Mouse (Mus musculus) intestine, postnatal 0 days (tissue): ENCODE data around the gene Chchd6. TPM values are rescaled to one million over a fixed set of nuclear protein-coding genes. Genes with fewer than 3 reads are reported as not detected.

Source experiments
- ATAC-seq: fragments of 200-750 bp; cut with Nextera tagmentation; 2 replicates; pipeline ENCODE4 v1.8.0; 2017; ENCODE audit warnings: mild to moderate bottlenecking, moderate TSS enrichment, moderate library complexity
- H3K27ac ChIP-seq: fragments of 300-500 bp; sonication (generic); 2 replicates; pipeline ENCODE4 v1.5.1; 2014; ENCODE audit warnings: mild to moderate bottlenecking, low read depth, low read length, moderate library complexity
- H3K27me3 ChIP-seq: fragments of 300-500 bp; sonication (generic); replicated peaks from 2 replicates; pipeline ENCODE4 v1.6.1; 2014; ENCODE audit warnings: low read length, mixed read lengths; ENCODE audit not compliant: control insufficient read depth, insufficient read depth
- H3K36me3 ChIP-seq: fragments of 300-500 bp; sonication (generic); 2 replicates; pipeline ENCODE4 v1.6.1; 2014; ENCODE audit warnings: mild to moderate bottlenecking, moderate library complexity; ENCODE audit not compliant: control insufficient read depth, insufficient read depth
- H3K4me1 ChIP-seq: fragments of 300-500 bp; sonication (generic); replicated peaks from 2 replicates; pipeline ENCODE4 v1.6.1; 2014; ENCODE audit warnings: antibody characterized with exemption, low read length, mixed read lengths; ENCODE audit not compliant: control insufficient read depth, insufficient read depth
- H3K4me2 ChIP-seq: fragments of 300-500 bp; sonication (generic); replicated peaks from 2 replicates; pipeline ENCODE4 v1.6.1; 2014; ENCODE audit warnings: low read depth, mild to moderate bottlenecking, moderate library complexity
- H3K4me3 ChIP-seq: fragments of 300-500 bp; sonication (generic); 2 replicates; pipeline ENCODE4 v1.5.1; 2014; ENCODE audit warnings: low read depth, low read length
- H3K9ac ChIP-seq: fragments of 300-500 bp; sonication (generic); 2 replicates; pipeline ENCODE4 v1.6.1; 2014; ENCODE audit warnings: mild to moderate bottlenecking, low read depth, low read length
- H3K9me3 ChIP-seq: fragments of 300-500 bp; sonication (generic); 2 replicates; pipeline ENCODE4 v1.6.1; 2016; ENCODE audit warnings: mixed run types; ENCODE audit not compliant: control insufficient read depth
- CTCF ChIP-seq: sonication (generic); IDR thresholded peaks from 2 replicates; pipeline ENCODE4 v1.5.1; 2016; ENCODE audit warnings: low read depth, mild to moderate bottlenecking, control low read depth, antibody characterized with exemption, moderate library complexity
- WGBS: fragments of 180-500 bp; shearing (Covaris S2); extraction: QIAGEN DNeasy Blood & Tissue Kit; methylation state at CpG from one replicate; pipeline ENCODE4 v1.1.7; 2014; 5-methylcytosine and 5-hydroxymethylcytosine counted together
- polyA plus RNA-seq: library from polyadenylated mRNA; unstranded; fragments of >200 nt; fragmentation: Nextera tagmentation; extraction: Ambion mirVana; gene quantifications from 2 replicates; pipeline ENCODE4 v1.2.1, GENCODE M21; 2015

The Chchd6 gene
- polyA plus RNA-seq, 1 experiment from 2014 or later = 15.5 TPM

DNA sequence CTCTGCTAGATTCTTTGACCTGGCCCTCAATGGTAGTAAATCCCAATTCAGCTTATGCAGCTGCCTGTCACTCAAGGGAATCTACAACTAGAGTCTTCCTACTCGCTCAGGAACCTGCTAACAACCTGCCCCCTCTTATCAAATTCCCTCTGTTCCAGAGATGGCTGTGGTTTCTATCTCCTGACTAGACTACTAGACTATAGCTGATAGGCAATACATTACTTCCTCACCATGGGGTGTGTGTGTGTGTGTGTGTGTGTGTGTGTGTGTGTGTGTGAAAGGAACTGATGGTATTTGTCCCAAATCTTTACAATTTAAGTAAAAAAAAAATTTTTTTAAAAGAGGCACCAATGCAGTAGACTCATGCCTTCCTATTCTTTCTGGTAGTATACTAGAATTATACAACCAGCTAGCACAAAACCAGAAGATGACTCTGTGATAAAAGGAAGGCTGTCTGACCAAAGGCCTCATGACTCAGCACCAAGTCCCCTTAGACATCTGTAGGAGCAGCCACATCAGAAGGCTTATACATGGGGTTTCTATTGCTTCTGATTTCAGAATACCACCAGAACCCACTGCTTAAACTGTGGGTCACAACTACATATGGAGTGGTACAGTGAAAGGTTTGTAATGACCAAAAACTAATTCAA is 57.2 kb downstream of the Chchd6 start:
- no peak overlapping the region for H3K27ac ChIP-seq
- H3K9ac ChIP-seq = no peak overlapping the region
- H3K4me2 ChIP-seq = no peak overlapping the region
- TF ChIP-seq CTCF = no peak
- ATAC-seq = no peak
- WGBS = 65% methylated on average over 1 of the region's 1 CpGs
- H3K36me3 ChIP-seq = no peaks in the 10 kb centered on the region
- H3K9me3 ChIP-seq = no peaks in the 10 kb centered on the region
- H3K4me1 ChIP-seq = no peaks in the 10 kb centered on the region
- no peak overlapping the region for H3K4me3 ChIP-seq
- H3K27me3 ChIP-seq = no peaks in the 10 kb centered on the region

DNA sequence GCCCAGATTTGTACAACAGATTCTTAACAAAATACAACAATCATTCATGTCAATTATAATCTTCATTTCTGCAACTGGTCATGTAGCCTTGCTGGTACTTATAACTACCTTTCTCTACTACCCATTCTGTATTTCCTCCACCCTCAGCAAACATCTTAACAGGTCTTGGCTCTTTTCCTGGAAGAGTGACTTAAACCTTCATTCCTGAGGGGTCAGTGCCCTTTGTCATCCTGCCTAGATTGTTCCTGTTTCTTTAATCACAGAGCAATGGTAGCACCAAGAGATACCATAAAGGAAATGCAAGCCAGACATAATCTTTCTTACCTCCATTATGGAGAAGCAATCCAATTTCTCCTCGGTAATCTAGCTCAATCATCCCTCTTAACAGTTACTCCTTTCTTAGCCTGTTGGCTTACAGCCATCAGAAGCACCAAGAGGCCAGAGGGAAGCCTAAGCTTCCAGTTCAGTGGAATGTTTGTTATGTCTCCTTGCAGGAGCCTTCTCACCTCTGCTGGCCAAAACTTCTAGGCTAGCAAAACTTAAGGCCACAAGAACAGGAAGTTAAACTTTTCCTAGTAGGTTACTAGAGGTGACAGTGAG is 59.7 kb downstream of the Chchd6 start:
- H3K36me3 ChIP-seq = no peaks in the 10 kb centered on the region
- WGBS = 36% methylated on average over 1 of the region's 1 CpGs
- no peak for ATAC-seq
- H3K27me3 ChIP-seq = no peaks in the 10 kb centered on the region
- no peak overlapping the region for H3K9ac ChIP-seq
- no peaks in the 10 kb centered on the region for H3K4me1 ChIP-seq
- no peak overlapping the region for H3K4me3 ChIP-seq
- no peaks in the 10 kb centered on the region for H3K9me3 ChIP-seq
- H3K27ac ChIP-seq = no peak overlapping the region
- H3K4me2 ChIP-seq = no peak overlapping the region
- TF ChIP-seq CTCF = no peak

DNA sequence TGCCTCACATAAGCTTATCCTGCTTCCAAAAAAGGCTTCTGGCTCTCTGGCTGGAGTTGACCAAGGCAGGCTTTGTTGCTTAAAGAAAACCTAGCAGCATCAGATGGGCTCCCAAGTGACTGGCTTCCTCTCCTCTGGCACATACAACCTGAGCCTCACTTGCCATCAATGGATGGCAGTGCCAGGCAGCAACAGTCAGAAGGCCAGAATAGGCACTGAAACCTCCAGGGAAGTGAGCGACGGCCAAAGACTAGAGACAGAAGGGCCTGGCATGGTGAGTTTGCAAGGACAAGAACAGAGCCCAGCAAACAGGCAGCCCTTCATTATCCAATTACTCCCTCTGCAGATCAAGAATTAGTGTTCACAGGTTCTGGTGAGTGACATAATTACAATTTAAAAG is 70.7 kb downstream of the Chchd6 start:
- 93% methylated on average over 2 of the region's 2 CpGs for WGBS
- no peak for ATAC-seq
- no peaks in the 10 kb centered on the region for H3K27me3 ChIP-seq
- H3K4me2 ChIP-seq = no peak overlapping the region
- H3K4me1 ChIP-seq = no peaks in the 10 kb centered on the region
- no peaks in the 10 kb centered on the region for H3K9me3 ChIP-seq
- H3K27ac ChIP-seq = no peak overlapping the region
- no peak overlapping the region for H3K9ac ChIP-seq
- H3K4me3 ChIP-seq = no peak overlapping the region
- no peak for TF ChIP-seq CTCF
- H3K36me3 ChIP-seq = no peaks in the 10 kb centered on the region

DNA sequence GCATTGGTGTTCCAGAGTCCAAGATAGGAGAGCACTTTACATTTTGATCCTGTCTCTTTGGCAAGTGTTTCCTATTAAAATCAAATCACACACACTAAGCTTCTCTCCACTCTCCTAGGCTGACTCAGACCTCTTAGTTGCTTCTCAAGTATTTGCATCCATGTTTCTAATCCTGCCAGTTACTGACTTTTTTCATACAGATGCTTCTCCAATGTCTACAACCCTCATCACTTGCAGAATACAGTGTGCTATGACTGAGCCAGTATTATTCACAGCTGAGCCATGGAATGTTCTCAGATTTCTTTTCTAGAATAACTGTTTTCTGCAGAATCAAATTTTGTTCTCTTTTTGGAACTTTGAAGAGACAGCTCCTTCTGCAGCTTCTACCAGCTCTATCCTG is 85.3 kb downstream of the Chchd6 start:
- H3K4me3 ChIP-seq = no peak overlapping the region
- no peaks in the 10 kb centered on the region for H3K4me1 ChIP-seq
- no peak overlapping the region for H3K27ac ChIP-seq
- no peaks in the 10 kb centered on the region for H3K9me3 ChIP-seq
- no peak for ATAC-seq
- H3K27me3 ChIP-seq = no peaks in the 10 kb centered on the region
- TF ChIP-seq CTCF = no peak
- no peak overlapping the region for H3K4me2 ChIP-seq
- no peaks in the 10 kb centered on the region for H3K36me3 ChIP-seq
- no peak overlapping the region for H3K9ac ChIP-seq

DNA sequence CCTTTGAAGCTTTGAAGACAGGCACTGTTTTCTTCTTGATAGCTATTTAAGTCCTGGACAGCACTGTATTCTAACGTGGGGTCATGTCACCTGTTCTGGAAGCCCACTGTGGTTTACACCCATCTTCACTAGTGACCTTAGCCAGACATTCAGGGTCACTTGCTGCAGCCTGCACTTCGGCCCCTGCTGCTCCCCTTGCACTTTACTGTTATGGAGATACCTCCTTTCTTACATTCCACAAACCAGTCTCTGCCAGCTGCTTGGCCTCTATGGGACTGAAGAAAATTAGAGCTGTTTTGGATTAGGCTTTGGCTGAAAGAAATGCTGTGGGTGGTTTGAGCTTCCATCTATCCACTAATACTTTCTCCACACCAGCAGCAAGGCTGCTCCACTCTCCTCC is 86.7 kb downstream of the Chchd6 start:
- Histone ChIP-seq H3K4me2 (no peak overlapping the region), H3K4me1 (no peaks in the 10 kb centered on the region), H3K9me3 (no peaks in the 10 kb centered on the region), H3K4me3 (no peak overlapping the region), H3K36me3 (no peaks in the 10 kb centered on the region), H3K27ac (no peak overlapping the region), H3K27me3 (no peaks in the 10 kb centered on the region), H3K9ac (no peak overlapping the region)
- TF ChIP-seq CTCF = no peak
- WGBS = 64% methylated on average over 2 of the region's 2 CpGs
- no peak for ATAC-seq

DNA sequence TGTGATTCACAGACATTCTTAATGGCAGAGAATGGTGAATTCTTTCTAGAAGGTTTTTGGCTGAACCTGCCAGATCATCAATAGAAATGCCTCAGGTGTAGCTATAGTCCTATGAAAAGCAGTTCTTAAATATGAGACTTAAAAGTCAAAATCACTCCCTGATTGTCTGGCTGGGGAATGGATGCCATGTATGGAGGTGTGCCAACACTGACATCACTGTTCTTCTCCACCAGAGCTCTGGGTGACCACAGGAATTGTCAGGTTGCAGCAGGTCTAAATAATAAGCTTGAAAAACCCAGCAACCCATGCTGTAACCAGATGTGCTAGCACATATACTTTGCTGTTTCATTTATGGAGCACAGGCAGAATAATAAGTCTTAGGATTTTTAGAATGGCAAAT is 87.2 kb downstream of the Chchd6 start:
- no peaks in the 10 kb centered on the region for H3K4me1 ChIP-seq
- H3K27me3 ChIP-seq = no peaks in the 10 kb centered on the region
- no peak overlapping the region for H3K9ac ChIP-seq
- no peak for TF ChIP-seq CTCF
- H3K36me3 ChIP-seq = no peaks in the 10 kb centered on the region
- no peak overlapping the region for H3K27ac ChIP-seq
- no peak overlapping the region for H3K4me3 ChIP-seq
- no peaks in the 10 kb centered on the region for H3K9me3 ChIP-seq
- ATAC-seq = no peak
- H3K4me2 ChIP-seq = no peak overlapping the region

DNA sequence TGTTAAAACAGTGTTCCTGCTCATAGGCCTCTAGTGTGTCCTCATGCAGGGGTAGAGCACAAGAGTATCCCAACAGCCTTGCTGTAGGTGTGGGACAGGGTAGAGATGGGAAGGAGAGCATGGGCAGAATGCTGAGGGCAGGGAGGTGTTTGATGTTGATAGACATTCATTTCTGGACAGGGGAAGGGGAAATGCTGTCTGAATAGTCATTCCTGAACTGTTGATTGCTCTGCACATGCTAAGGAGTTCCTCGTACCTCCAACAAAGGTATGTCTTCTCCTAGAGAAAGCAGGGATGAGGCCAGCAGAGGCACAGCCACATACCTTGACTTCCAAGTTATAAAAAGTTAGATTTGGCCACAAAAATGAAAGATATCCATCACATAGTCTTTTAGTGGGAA is 95.5 kb downstream of the Chchd6 start:
- WGBS = 80% methylated on average over 1 of the region's 1 CpGs
- Histone ChIP-seq H3K4me3 (no peak overlapping the region), H3K9ac (no peak overlapping the region), H3K27ac (no peak overlapping the region), H3K4me2 (no peak overlapping the region), H3K4me1 (no peaks in the 10 kb centered on the region), H3K27me3 (no peaks in the 10 kb centered on the region), H3K9me3 (no peaks in the 10 kb centered on the region), H3K36me3 (no peaks in the 10 kb centered on the region)
- ATAC-seq = no peak
- TF ChIP-seq CTCF = no peak
